Mouse (Mus musculus) adipose tissue, adult 10 weeks (tissue): Measurements from ENCODE around the gene Olfr1294. TPM values are rescaled to one million over a fixed set of nuclear protein-coding genes. Genes with fewer than 3 reads are reported as not detected.

ENCODE experiments used
- polyA plus RNA-seq: library from polyadenylated mRNA; stranded (reverse); fragments of 350-450 nt; fragmentation: Illumina TruSeq; extraction: RNeasy Lipid Tissue Mini Kit (QIAGEN cat#74804); gene quantifications from one replicate; pipeline ENCODE4 v1.2.3, GENCODE M21; 2014; ENCODE audit warnings: low read depth, low replicate concordance

The Olfr1294 gene
- polyA plus RNA-seq: not detected

DNA sequence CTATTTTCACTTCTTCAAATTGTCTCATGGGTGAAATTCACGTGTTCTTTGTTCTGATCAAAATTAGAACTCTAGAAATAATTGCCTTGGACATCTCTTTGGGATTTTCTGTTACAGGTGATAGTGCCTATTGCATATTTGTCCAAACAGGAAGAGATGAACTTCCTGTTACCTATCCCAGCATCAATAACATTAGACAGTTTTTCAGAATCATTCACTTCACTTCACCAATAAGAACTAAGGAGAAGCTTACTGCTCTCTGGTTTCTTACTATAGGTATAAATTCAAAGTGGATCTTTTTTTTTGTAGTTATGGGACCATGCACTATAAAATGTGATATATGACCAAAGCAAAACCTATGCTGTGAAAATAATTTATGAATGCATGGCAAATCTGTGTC, at the start of gene Olfr1294:
TSS of gene Olfr1294 (minus strand) at position 101 of the 400 bp plus-strand sequence.

DNA sequence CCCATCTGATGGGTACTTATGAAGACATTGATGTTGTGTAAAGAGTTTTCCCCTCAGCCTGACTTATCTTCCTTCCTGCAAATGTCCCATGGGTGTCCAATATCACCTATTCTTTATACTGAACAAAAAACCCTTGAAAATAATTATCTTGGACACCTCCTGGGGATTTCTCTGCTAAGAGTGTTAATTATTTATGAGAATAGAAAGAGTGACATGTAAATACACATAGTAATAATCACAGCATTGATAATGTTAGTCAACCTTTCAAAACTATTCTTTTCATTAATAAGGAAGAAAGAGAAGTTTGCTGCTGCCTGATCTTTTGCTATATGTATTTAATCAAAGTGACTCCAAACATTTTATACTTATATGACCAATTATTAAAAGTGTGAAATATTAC, 29.5 kb upstream of the Olfr1294 start, which contains the start of gene Olfr1295:
TSS of gene Olfr1295 (minus strand) at position 101 of the 400 bp plus-strand sequence.

DNA sequence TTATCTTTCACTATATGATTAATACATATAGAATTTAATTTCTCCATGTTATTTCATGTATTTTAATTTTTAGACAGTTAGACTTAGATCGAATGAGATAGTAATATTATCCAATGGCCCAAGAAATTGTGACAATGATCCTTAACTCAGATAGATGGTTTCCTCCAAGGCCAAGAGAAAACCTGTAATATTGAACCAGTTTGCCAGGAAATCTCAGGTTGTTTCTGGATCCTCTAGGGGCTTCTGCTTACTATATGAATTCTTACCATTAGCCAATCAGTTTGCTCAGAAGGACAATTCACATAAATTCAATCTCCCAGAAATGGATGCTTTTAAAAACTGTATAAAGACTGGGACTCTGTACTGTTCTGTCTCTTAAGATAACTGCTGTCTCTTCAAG, 15.2 kb downstream of the Olfr1294 start, which contains the start of gene Olfr1293-ps:
TSS of gene Olfr1293-ps (plus strand) at position 301 of the 400 bp plus-strand sequence.

DNA sequence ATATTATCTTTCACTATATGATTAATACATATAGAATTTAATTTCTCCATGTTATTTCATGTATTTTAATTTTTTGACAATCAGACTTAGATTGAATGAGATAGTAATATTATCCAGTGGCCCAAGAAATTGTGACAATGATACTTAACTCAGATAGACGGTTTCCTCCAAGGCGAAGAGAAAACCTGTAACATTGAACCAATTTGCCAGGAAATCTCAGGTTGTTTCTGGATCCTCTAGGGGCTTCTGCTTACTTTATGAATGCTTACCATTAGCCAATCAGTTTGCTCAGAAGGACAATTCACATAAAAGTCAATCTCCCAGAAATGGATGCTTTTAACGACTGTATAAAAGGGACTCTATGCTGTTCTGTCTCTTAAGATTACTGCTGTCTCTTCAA, 43.2 kb downstream of the Olfr1294 start, which contains the start of gene Olfr1291-ps1:
TSS of gene Olfr1291-ps1 (plus strand) at position 301 of the 400 bp plus-strand sequence.

DNA sequence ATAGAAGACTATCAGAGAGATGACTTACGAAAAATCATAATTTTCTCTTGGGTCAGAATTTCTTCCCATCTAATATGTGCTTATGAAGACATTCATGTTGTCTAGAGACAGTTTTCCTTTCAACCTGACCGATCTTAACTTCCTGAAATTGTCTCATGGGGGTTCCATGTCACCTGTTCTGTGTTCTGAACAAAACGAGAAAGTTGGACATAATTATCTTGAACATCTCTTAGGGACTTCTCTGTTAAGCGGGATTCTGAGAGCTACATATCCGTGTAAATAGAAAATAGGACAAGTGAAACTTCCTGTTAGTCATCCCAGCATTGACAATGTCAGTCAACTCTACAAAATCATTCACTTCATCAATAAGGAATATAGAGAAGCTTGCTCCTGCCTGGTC, 46.4 kb downstream of the Olfr1294 start, which contains the start of gene Olfr1290:
TSS of gene Olfr1290 (minus strand) at position 101 of the 400 bp plus-strand sequence.

Other genes with a start within 250 kb of the Olfr1294 start
- not detected for gene Olfr1279, start 239.7 kb downstream of the Olfr1294 start, polyA plus RNA-seq
- gene Olfr1280, start 226.3 kb downstream of the Olfr1294 start, polyA plus RNA-seq: not detected
- not detected for gene Olfr1281, start 213.8 kb downstream of the Olfr1294 start, polyA plus RNA-seq
- not detected for gene Olfr1282, start 204.2 kb downstream of the Olfr1294 start, polyA plus RNA-seq
- gene Olfr1283, start 173.5 kb downstream of the Olfr1294 start, polyA plus RNA-seq: not detected
- not detected for gene Olfr1284, start 164.8 kb downstream of the Olfr1294 start, polyA plus RNA-seq
- not detected for gene Olfr1286, start 117.2 kb downstream of the Olfr1294 start, polyA plus RNA-seq
- not detected for gene Olfr1287, start 91.1 kb downstream of the Olfr1294 start, polyA plus RNA-seq
- gene Olfr1288, start 66.2 kb downstream of the Olfr1294 start, polyA plus RNA-seq: not detected
- gene Olfr1289, start 59.5 kb downstream of the Olfr1294 start, polyA plus RNA-seq: not detected
- not detected for gene Olfr1290, start 46.5 kb downstream of the Olfr1294 start, polyA plus RNA-seq
- not detected for gene Olfr1291-ps1, start 43.1 kb downstream of the Olfr1294 start, polyA plus RNA-seq
- not detected for gene Olfr1293-ps, start 15.1 kb downstream of the Olfr1294 start, polyA plus RNA-seq
- not detected for gene Olfr1295, start 29.4 kb upstream of the Olfr1294 start, polyA plus RNA-seq
- gene Olfr1297, start 86.2 kb upstream of the Olfr1294 start, polyA plus RNA-seq: not detected
- gene Olfr1298, start 108.9 kb upstream of the Olfr1294 start, polyA plus RNA-seq: not detected
- not detected for gene Olfr1299, start 121.1 kb upstream of the Olfr1294 start, polyA plus RNA-seq
- gene Olfr1301, start 210.7 kb upstream of the Olfr1294 start, polyA plus RNA-seq: not detected
- gene Olfr1302, start 237.1 kb upstream of the Olfr1294 start, polyA plus RNA-seq: not detected